Mouse (Mus musculus) testis, postnatal 14 days (tissue): ENCODE data around the gene Hist1h2ao.
"Not testable (repeated sequence)": the region's sequence is repeated elsewhere in the genome, so short reads cannot be mapped to it uniquely, and the experiment has no call there.

Source experiments
- DNase-seq: peaks from one replicate; pipeline ENCODE4 v3.0.0; 2021; ENCODE audit warnings: low spot score

The Hist1h2ao gene

GRCm38 (mm10) chr13:21811539-21811938, 1.3 kb downstream of the Hist1h2ao start, which contains the start of gene Hist1h4m:
Hist1h4m (plus strand) TSS chr13:21811746.
- peak; percentile 76 for DNase-seq

GRCm38 (mm10) chr13:21812092-21812491, 1.8 kb downstream of the Hist1h2ao start:
- peak; percentile 49 for DNase-seq

GRCm38 (mm10) chr13:21820082-21820890, 10.0 kb downstream of the Hist1h2ao start:
- not testable (repeated sequence) for DNase-seq

GRCm38 (mm10) chr13:21828511-21828910, 18.2 kb downstream of the Hist1h2ao start:
- no peak for DNase-seq

GRCm38 (mm10) chr13:21830344-21830743, 20.1 kb downstream of the Hist1h2ao start:
- DNase-seq, result no peak

- peak; percentile 72 for DNase-seq
Measured at GRCm38 (mm10) chr13:21831418-21832394, 21.4 kb downstream of the Hist1h2ao start, which contains the start of gene Hist1h4n. Hist1h4n (minus strand) TSS chr13:21832196.

GRCm38 (mm10) chr13:21833461-21833860, 23.2 kb downstream of the Hist1h2ao start, which contains the start of the genes Hist1h2ap and Hist1h2br:
Hist1h2ap (minus strand) TSS chr13:21833507.
Hist1h2br (plus strand) TSS chr13:21833743.
- not testable (repeated sequence) for DNase-seq

- not testable (repeated sequence) for DNase-seq
Measured at GRCm38 (mm10) chr13:21840508-21840907, 30.2 kb downstream of the Hist1h2ao start.

GRCm38 (mm10) chr13:21846356-21846755, 36.1 kb downstream of the Hist1h2ao start:
- DNase-seq, result not testable (repeated sequence)

- DNase-seq, result no peak
Measured at GRCm38 (mm10) chr13:21847883-21848282, 37.6 kb downstream of the Hist1h2ao start.

- not testable (repeated sequence) for DNase-seq
Measured at GRCm38 (mm10) chr13:21850696-21851095, 40.4 kb downstream of the Hist1h2ao start.

- DNase-seq, result no peak
Measured at GRCm38 (mm10) chr13:21852215-21852945, 42.1 kb downstream of the Hist1h2ao start.

- DNase-seq, result peak; percentile 76
Measured at GRCm38 (mm10) chr13:21855146-21855545, 44.9 kb downstream of the Hist1h2ao start.

GRCm38 (mm10) chr13:21855698-21856162, 45.5 kb downstream of the Hist1h2ao start:
- no peak for DNase-seq
